Mouse (Mus musculus) hindbrain, postnatal 0 days (tissue): ENCODE data around the gene Dennd1a. TPM values are rescaled to one million over a fixed set of nuclear protein-coding genes. Genes with fewer than 3 reads are reported as not detected.

ENCODE experiments used
- ATAC-seq: fragments of 200-750 bp; cut with Nextera tagmentation; 2 replicates; pipeline ENCODE4 v1.8.0; 2017; ENCODE audit warnings: mild to moderate bottlenecking, moderate TSS enrichment, moderate library complexity
- DNase-seq: peaks from one replicate; pipeline ENCODE4 v3.0.0-alpha.2; 2015; ENCODE audit warnings: low spot score
- H3K27ac ChIP-seq: fragments of 300-500 bp; sonication (generic); 2 replicates; pipeline ENCODE4 v1.5.1; 2014; ENCODE audit warnings: mild to moderate bottlenecking
- H3K27me3 ChIP-seq: fragments of 300-500 bp; sonication (generic); 2 replicates; pipeline ENCODE4 v1.6.1; 2014; ENCODE audit warnings: low read length, mixed read lengths; ENCODE audit not compliant: insufficient read depth
- H3K36me3 ChIP-seq: fragments of 300-500 bp; sonication (generic); 2 replicates; pipeline ENCODE4 v1.6.1; 2014; ENCODE audit warnings: low read length, mixed read lengths; ENCODE audit not compliant: insufficient read depth
- H3K4me1 ChIP-seq: fragments of 300-500 bp; sonication (generic); 2 replicates; pipeline ENCODE4 v1.6.1; 2014; ENCODE audit warnings: antibody characterized with exemption, low read length, mixed read lengths; ENCODE audit not compliant: insufficient read depth
- H3K4me2 ChIP-seq: fragments of 300-500 bp; sonication (generic); 2 replicates; pipeline ENCODE4 v1.6.1; 2014; ENCODE audit warnings: low read depth, mild to moderate bottlenecking, low read length, moderate library complexity, mixed read lengths
- H3K4me3 ChIP-seq: fragments of 300-500 bp; sonication (generic); 2 replicates; pipeline ENCODE4 v1.5.1; 2014; ENCODE audit warnings: low read length
- H3K9ac ChIP-seq: fragments of 300-500 bp; sonication (generic); replicated peaks from 2 replicates; pipeline ENCODE4 v1.6.1; 2014; ENCODE audit warnings: mild to moderate bottlenecking, low read length, moderate library complexity, mixed read lengths
- H3K9me3 ChIP-seq: fragments of 300-500 bp; sonication (generic); 2 replicates; pipeline ENCODE4 v1.6.1; 2016; ENCODE audit warnings: low read length, mixed read lengths
- CTCF ChIP-seq: IDR thresholded peaks from 2 replicates; pipeline ENCODE4 v1.5.1; 2016; ENCODE audit warnings: antibody characterized with exemption, control low read depth, low read depth
- WGBS: fragments of 180-500 bp; shearing (Covaris S2); extraction: QIAGEN DNeasy Blood & Tissue Kit; methylation state at CpG from one replicate; pipeline ENCODE4 v1.1.7; 2014; 5-methylcytosine and 5-hydroxymethylcytosine counted together
- polyA plus RNA-seq: library from polyadenylated mRNA; unstranded; fragments of >200 nt; fragmentation: Nextera tagmentation; extraction: Ambion mirVana; gene quantifications from 2 replicates; pipeline ENCODE4 v1.2.1, GENCODE M21; 2015
- total RNA-seq: library from RNA; depleted of rRNA; stranded (reverse); fragments of >200 nt; gene quantifications from 2 replicates; pipeline ENCODE4 v1.2.3, GENCODE M21; 2014

Dennd1a gene
- total and polyA plus RNA-seq, 2 experiments from 2014 or later: 14.4 to 51.9 TPM

DNA sequence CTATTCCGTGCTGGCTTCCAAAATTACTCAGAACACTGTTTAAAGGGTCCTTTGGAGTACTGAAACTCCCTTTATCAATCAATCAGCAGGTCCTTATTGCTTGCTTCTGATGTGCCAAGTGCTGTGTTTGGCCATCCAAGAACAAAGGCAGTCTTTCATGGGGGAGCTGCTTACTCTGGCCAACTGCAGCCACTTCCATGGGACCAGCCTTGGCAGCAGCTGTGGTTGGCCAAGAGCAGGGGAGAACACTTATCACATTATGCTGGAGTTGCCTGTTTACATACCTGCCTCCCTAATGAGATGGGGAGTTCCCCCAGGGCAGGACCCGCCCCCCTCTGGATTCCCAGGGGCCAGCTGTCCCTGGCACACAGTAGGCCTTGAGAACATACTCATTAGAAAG is 432.0 kb downstream of the Dennd1a start:
- no peaks in the 10 kb centered on the region for H3K9me3 ChIP-seq
- H3K36me3 ChIP-seq: no peaks in the 10 kb centered on the region; the same call in 1 of the 2 replicates
- H3K27me3 ChIP-seq: no peaks in the 10 kb centered on the region
- no peak for TF ChIP-seq CTCF
- H3K27ac ChIP-seq: no peak overlapping the region
- WGBS: 78% methylated on average over 2 of the region's 2 CpGs
- DNase-seq: peak; percentile 28
- H3K4me1 ChIP-seq: no peaks in the 10 kb centered on the region
- H3K4me3 ChIP-seq: no peak overlapping the region
- H3K9ac ChIP-seq: no peak overlapping the region
- ATAC-seq: peak; percentile 78
- H3K4me2 ChIP-seq: no peak overlapping the region

DNA sequence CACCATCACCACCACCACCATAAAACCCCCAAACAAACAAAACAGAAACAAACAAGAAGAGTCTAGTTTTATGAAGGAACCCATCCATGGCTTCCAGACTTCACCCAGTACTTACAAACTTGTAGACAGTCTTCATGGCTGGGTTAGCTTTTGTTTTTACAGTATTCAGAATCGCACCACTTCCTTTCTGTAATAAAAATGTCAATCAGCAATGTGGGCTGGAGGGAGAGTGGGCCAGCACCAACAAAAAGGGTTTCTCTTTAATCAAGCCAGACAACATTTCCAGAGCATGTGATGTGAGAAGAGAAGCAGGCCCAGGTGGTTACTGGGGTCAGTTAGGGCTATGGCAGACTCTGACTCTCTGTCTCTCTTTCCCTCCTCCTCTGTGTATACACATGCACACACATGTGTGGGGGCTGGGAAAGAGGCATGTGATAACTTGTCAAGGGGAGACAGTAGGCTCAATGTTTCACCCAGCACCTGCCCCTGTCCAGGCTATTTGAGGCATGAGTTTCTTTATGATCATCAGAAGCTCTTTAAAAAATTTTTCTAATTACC is 433.2 kb downstream of the Dennd1a start:
- WGBS: 67% methylated on average over 1 of the region's 1 CpGs
- no peak overlapping the region for H3K27ac ChIP-seq
- no peak for ATAC-seq

DNA sequence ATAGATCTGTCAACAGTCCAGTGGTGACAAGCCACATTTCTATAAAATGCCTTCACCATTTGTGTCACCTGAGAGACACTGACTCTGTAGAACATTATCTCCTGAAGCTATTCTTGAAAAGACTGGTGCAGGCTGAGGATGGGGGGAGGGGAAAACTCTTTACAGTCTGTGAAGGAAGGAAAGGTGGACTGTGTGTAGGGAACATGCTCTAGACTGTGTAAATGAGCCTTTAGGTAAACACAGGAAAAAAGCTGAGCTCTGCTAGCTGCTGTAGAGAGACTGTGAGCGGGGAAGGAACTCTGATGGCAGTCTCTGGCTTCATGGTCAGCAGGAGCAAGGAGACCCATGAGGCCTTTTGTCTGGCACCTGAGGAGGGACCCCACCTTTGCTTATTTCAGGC is 436.6 kb downstream of the Dennd1a start:
- 89% methylated on average over 1 of the region's 1 CpGs for WGBS
- H3K27me3 ChIP-seq: no peaks in the 10 kb centered on the region
- no peak for ATAC-seq
- no peak overlapping the region for H3K4me2 ChIP-seq
- no peaks in the 10 kb centered on the region for H3K36me3 ChIP-seq
- H3K9ac ChIP-seq: no peak overlapping the region
- H3K9me3 ChIP-seq: no peaks in the 10 kb centered on the region
- no peak overlapping the region for H3K4me3 ChIP-seq
- no peak overlapping the region for H3K27ac ChIP-seq
- DNase-seq: no peak
- H3K4me1 ChIP-seq: no peaks in the 10 kb centered on the region
- no peak for TF ChIP-seq CTCF

More for the DNA sequence above, 433.2 kb downstream of the Dennd1a start:
- Histone ChIP-seq H3K4me2 (no peak overlapping the region), H3K4me3 (no peak overlapping the region), H3K27me3 (no peaks in the 10 kb centered on the region), H3K36me3 (no peaks in the 10 kb centered on the region; the same call in 1 of the 2 replicates), H3K4me1 (no peaks in the 10 kb centered on the region), H3K9ac (no peak overlapping the region), H3K9me3 (no peaks in the 10 kb centered on the region)
- DNase-seq: no peak
- no peak for TF ChIP-seq CTCF

DNA sequence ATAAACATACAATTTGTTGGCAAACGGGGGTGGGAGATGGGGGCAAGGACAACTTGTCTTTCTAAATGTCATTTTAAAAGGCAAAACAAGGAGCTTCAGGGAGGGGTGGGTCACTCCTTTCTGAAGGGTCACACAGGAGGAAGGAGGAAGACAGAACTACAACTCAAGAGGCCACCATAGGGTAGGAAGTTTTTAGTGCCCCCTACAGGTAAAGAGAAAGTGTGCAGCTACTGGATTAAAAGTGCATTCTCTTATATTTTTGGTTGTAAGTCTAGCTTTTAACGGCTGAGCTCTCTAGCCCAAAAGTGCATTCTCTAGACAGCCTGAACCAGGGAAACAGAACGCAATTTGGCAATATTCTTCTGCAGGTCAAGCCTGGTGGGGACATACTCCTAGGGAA is 437.8 kb downstream of the Dennd1a start:
- Histone ChIP-seq H3K9ac (no peak overlapping the region), H3K36me3 (no peaks in the 10 kb centered on the region), H3K4me3 (no peak overlapping the region), H3K4me1 (no peaks in the 10 kb centered on the region), H3K27ac (no peak overlapping the region), H3K4me2 (no peak overlapping the region), H3K9me3 (no peaks in the 10 kb centered on the region), H3K27me3 (no peaks in the 10 kb centered on the region)
- ATAC-seq: no peak
- DNase-seq: no peak
- 86% methylated on average over 3 of the region's 3 CpGs for WGBS
- TF ChIP-seq CTCF: peak; percentile 30

DNA sequence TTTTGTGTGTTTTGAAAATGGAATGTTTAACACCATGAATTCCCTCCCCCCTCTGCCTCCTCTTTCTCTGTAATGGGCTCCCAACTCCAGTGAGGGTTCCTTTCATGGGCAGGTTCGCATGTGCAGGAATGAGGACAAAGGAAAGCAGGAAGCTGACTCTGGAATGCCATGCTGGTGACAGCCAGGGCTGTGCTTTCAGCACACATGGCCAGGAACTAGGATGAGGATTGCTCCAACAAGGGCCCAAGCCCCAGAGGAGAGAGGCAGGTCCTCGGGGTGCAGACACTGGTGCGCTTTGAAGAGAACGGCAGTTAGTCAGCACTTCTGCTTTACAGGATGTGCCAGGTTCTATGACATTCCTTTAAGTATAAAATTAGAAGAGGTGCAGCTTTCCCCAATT is 444.5 kb downstream of the Dennd1a start:
- no peak for DNase-seq
- H3K9me3 ChIP-seq: no peaks in the 10 kb centered on the region
- H3K9ac ChIP-seq: no peak overlapping the region
- H3K36me3 ChIP-seq: no peaks in the 10 kb centered on the region
- no peak for ATAC-seq
- no peak for TF ChIP-seq CTCF
- 24% methylated on average over 4 of the region's 4 CpGs for WGBS
- H3K4me2 ChIP-seq: no peak overlapping the region
- H3K27ac ChIP-seq: peak overlapping the region; percentile 5; the same call in 1 of the 2 replicates
- no peak overlapping the region for H3K4me3 ChIP-seq
- peaks cover 8% of the 10 kb centered on the region; the same call in 1 of the 2 replicates for H3K4me1 ChIP-seq
- no peaks in the 10 kb centered on the region for H3K27me3 ChIP-seq

DNA sequence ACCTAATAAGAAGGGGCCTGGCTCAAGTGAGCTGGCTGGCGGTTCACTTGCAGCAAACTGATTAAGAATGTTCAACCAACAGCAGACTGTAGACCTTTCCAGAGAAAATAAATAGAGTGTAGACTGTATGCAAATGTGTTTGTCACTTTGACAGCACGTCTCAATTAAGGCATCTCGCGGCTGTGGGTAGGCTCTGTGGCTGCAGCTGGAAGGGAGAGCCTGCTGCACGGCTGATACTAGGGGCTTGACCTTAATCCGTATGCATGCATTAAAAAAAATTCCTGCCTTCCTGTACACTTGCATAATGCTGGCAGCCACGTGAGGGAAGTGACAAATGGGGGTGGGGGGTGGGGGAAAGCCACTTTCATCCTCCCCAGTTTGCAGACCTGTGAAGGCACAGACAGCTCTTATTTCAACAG is 445.0 kb downstream of the Dennd1a start:
- ATAC-seq: peak; percentile 55
- H3K9ac ChIP-seq: no peak overlapping the region
- WGBS: 9% methylated on average over 7 of the region's 7 CpGs
- no peaks in the 10 kb centered on the region for H3K36me3 ChIP-seq
- no peaks in the 10 kb centered on the region for H3K9me3 ChIP-seq
- no peak for TF ChIP-seq CTCF
- H3K27ac ChIP-seq: peak overlapping the region; percentile 5; the same call in 1 of the 2 replicates
- H3K4me1 ChIP-seq: peaks cover 8% of the 10 kb centered on the region; the same call in 1 of the 2 replicates
- no peaks in the 10 kb centered on the region for H3K27me3 ChIP-seq
- no peak overlapping the region for H3K4me2 ChIP-seq
- DNase-seq: peak; percentile 38
- no peak overlapping the region for H3K4me3 ChIP-seq

DNA sequence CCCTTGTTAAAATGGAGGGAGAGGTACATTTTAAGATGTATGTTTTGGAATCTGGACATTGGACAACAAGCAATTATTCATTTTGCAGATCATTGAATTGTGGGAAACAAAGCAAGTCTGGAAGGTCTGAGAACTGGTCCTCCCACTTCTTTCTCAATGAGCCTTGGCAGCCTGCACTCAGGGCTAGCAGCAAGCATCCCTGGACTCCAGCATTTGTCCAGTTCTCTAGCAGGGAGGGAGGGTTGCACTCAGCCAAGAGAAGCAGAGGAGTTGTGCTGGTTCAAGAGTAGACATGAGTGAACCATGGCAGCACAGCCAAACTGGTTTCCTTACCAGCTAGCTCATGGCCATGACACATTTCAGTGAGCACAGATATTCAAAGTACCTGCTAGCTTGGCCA is 447.3 kb downstream of the Dennd1a start:
- no peaks in the 10 kb centered on the region for H3K27me3 ChIP-seq
- no peak for DNase-seq
- H3K4me1 ChIP-seq: peaks cover 8% of the 10 kb centered on the region; the same call in 1 of the 2 replicates
- H3K9me3 ChIP-seq: no peaks in the 10 kb centered on the region
- no peak overlapping the region for H3K27ac ChIP-seq
- H3K36me3 ChIP-seq: no peaks in the 10 kb centered on the region
- TF ChIP-seq CTCF: no peak
- ATAC-seq: no peak
- no peak overlapping the region for H3K4me2 ChIP-seq
- no peak overlapping the region for H3K9ac ChIP-seq
- no peak overlapping the region for H3K4me3 ChIP-seq
